Mouse (Mus musculus) bone marrow macrophage, adult 2 months (primary cell): ENCODE measurements around the gene Fgd6.

Experiments used
- CTCF ChIP-seq: IDR thresholded peaks from 2 replicates; pipeline ENCODE4 v1.5.1; 2012; ENCODE audit warnings: low read depth, mild to moderate bottlenecking, low read length, moderate library complexity
- POLR2A ChIP-seq: IDR thresholded peaks from 2 replicates; pipeline ENCODE4 v1.6.1; 2012; ENCODE audit warnings: mild to moderate bottlenecking, low read depth, low read length, borderline replicate concordance

- TF ChIP-seq CTCF (no peak), POLR2A (no peak)
Measured at GRCm38 (mm10) chr10:93999357-93999756, 36.4 kb upstream of the Fgd6 start.
